Mouse (Mus musculus) liver, embryonic 13.5 days (tissue): Measurements from ENCODE around the gene Ormdl3. TPM values are rescaled to one million over a fixed set of nuclear protein-coding genes. Genes with fewer than 3 reads are reported as not detected.
A peak's percentile ranks its signal among the peaks of the same experiment; 100 is the strongest.

Experiments used
- ATAC-seq: fragments of 200-750 bp; cut with Nextera tagmentation; 2 replicates; pipeline ENCODE4 v1.8.0; 2017; ENCODE audit warnings: low read depth, mild to moderate bottlenecking, moderate number of reproducible peaks, moderate library complexity
- DNase-seq: peaks from one replicate; pipeline ENCODE4 v3.0.0; 2022
- H3K27ac ChIP-seq: fragments of 300-500 bp; sonication (generic); 2 replicates; pipeline ENCODE4 v1.5.1; 2015; ENCODE audit warnings: moderate library complexity, mild to moderate bottlenecking, inconsistent platforms
- H3K27me3 ChIP-seq: fragments of 300-500 bp; sonication (generic); 2 replicates; pipeline ENCODE4 v1.6.1; 2015; ENCODE audit warnings: mild to moderate bottlenecking, inconsistent platforms
- H3K36me3 ChIP-seq: fragments of 300-500 bp; sonication (generic); 2 replicates; pipeline ENCODE4 v1.6.1; 2015; ENCODE audit warnings: mild to moderate bottlenecking, inconsistent platforms
- H3K4me1 ChIP-seq: fragments of 300-500 bp; sonication (generic); replicated peaks from 2 replicates; pipeline ENCODE4 v1.6.1; 2015; ENCODE audit warnings: inconsistent platforms
- H3K4me2 ChIP-seq: fragments of 300-500 bp; sonication (generic); 2 replicates; pipeline ENCODE4 v1.6.1; 2015; ENCODE audit warnings: inconsistent platforms, mild to moderate bottlenecking, moderate library complexity
- H3K4me3 ChIP-seq: fragments of 300-500 bp; sonication (generic); replicated peaks from 2 replicates; pipeline ENCODE4 v1.5.1; 2015; ENCODE audit warnings: mild to moderate bottlenecking, inconsistent platforms
- H3K9ac ChIP-seq: fragments of 300-500 bp; sonication (generic); 2 replicates; pipeline ENCODE4 v1.6.1; 2015; ENCODE audit warnings: mild to moderate bottlenecking, inconsistent platforms
- H3K9me3 ChIP-seq: fragments of 300-500 bp; sonication (generic); replicated peaks from 2 replicates; pipeline ENCODE4 v1.6.1; 2016; ENCODE audit warnings: inconsistent platforms
- WGBS: fragments of 180-500 bp; shearing (Covaris S2); methylation state at CpG from one replicate; pipeline ENCODE4 v1.1.7; 2015; ENCODE audit not compliant: insufficient replicate concordance; 5-methylcytosine and 5-hydroxymethylcytosine counted together
- polyA plus RNA-seq: library from polyadenylated mRNA; unstranded; fragments of >200 nt; fragmentation: Nextera tagmentation; extraction: Ambion mirVana; gene quantifications from 2 replicates; pipeline ENCODE4 v1.2.1, GENCODE M21; 2015

Ormdl3 gene
- polyA plus RNA-seq, 1 experiment from 2014 or later, result 41.7 TPM

DNA sequence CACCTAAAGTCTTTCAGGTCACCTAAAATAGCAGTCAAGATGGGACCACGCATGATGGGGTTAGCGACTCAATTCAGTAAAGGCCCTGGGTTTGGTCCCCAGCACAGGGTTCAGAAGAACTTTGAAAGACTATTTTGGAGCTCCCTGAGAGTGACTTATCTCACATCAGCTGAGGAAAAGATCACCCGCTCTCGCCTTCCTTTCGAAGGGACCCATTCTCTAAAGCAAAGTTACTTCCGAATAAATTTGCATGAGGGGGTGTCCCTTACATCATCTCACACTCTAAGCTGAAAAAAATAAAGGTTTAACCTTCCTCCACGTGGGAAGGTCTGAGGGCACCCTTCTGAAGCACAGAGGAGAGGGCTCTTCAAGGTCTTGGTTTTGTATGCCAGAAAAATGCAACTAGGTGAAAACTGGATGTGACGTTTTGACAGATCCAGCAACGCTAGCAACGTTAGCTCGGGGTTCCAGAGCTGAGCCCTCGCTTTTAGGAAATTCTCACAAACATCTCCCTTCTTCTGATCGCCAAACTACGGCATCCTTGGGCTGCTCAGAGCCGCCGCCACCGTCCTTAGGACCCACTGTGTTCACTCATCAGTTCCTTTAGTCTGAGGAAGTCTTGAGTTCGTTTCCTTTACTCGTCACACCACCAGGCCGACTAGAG is 36.7 kb downstream of the Ormdl3 start:
- Histone ChIP-seq H3K27ac (no peak overlapping the region; the same call in 1 of the 2 replicates), H3K4me1 (peaks cover 15% of the 10 kb centered on the region), H3K9ac (peak overlapping the region; percentile 74; the same call in 1 of the 2 replicates), H3K9me3 (no peaks in the 10 kb centered on the region), H3K4me2 (peak overlapping the region; percentile 75), H3K4me3 (peak overlapping the region; percentile 76), H3K36me3 (no peaks in the 10 kb centered on the region), H3K27me3 (peaks cover 52% of the 10 kb centered on the region)
- ATAC-seq, result no peak
- no peak for DNase-seq
- WGBS, result 13% methylated on average over 20 of the region's 20 CpGs

GRCm38 (mm10) chr11:98549363-98549762 is 37.8 kb downstream of the Ormdl3 start:
- no peak overlapping the region for H3K9ac ChIP-seq
- ATAC-seq (no peak), DNase-seq (no peak)
- H3K4me2 ChIP-seq, result no peak overlapping the region
- peaks cover 15% of the 10 kb centered on the region for H3K4me1 ChIP-seq
- H3K4me3 ChIP-seq, result no peak overlapping the region
- H3K9me3 ChIP-seq, result no peaks in the 10 kb centered on the region
- 36% methylated on average over 4 of the region's 4 CpGs for WGBS
- H3K27ac ChIP-seq, result no peak overlapping the region
- H3K27me3 ChIP-seq, result peaks cover 62% of the 10 kb centered on the region
- H3K36me3 ChIP-seq, result no peaks in the 10 kb centered on the region

DNA sequence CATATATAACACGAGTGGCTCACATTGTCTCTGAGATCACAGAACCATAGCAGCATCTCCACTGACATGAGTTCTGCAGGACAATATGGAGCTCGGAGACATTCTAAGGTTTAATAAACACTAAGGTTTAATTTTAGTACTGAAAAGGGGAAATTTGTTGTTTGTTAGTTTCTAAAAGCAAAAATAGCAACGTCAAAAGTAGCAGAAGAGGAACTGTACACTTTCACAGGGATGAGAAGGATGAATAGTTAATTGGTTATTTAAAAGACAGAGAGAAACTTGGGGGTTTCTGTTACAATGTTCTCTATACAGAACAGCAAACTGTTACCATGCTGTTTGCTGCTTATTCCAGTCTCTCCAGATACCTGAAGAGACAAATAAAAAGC is 39.9 kb downstream of the Ormdl3 start:
- Histone ChIP-seq H3K9ac (no peak overlapping the region), H3K27me3 (peaks cover 79% of the 10 kb centered on the region), H3K27ac (no peak overlapping the region), H3K9me3 (no peaks in the 10 kb centered on the region), H3K4me2 (no peak overlapping the region), H3K4me1 (peaks cover 15% of the 10 kb centered on the region), H3K36me3 (no peaks in the 10 kb centered on the region), H3K4me3 (no peak overlapping the region)
- 33% methylated on average over 3 of the region's 3 CpGs for WGBS
- DNase-seq (no peak), ATAC-seq (no peak)

GRCm38 (mm10) chr11:98546529-98547307 is 40.5 kb downstream of the Ormdl3 start:
- no peaks in the 10 kb centered on the region for H3K36me3 ChIP-seq
- H3K9me3 ChIP-seq, result no peaks in the 10 kb centered on the region
- DNase-seq (no peak), ATAC-seq (no peak)
- H3K4me2 ChIP-seq, result no peak overlapping the region
- H3K4me1 ChIP-seq, result peaks cover 13% of the 10 kb centered on the region
- H3K4me3 ChIP-seq, result no peak overlapping the region
- peaks cover 85% of the 10 kb centered on the region for H3K27me3 ChIP-seq
- H3K27ac ChIP-seq, result no peak overlapping the region
- 31% methylated on average over 12 of the region's 12 CpGs for WGBS
- no peak overlapping the region for H3K9ac ChIP-seq

DNA sequence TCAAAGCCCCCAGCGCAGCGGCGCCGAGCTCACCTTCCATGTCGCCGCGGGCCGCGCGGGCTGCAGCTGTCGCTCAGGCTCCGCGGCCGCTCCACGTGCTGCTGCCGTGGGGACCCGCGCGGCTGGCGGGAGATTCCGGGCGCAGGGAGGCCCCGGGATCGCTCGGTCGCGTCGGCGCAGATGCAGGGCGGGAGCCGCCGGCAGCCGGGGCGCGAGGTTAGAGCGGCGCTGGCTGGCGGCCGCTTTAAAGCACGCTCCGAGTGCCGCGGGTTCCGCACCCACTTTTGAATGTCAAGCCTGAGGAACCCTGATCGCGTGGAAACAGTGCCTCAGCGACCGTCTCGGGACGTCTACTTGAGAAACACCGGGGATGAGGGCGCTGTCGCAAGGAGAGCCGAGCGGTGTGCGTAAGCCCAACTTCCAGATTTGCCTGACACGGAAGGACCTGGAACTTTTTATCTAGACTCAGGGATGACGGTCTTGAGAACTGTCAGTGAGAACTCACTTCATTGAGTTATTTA is 41.4 kb downstream of the Ormdl3 start, which contains the start of gene Ikzf3:
TSS of gene Ikzf3 (minus strand) at position 321 of the 521 bp plus-strand sequence.
- Histone ChIP-seq H3K4me3 (peak within 1 kb of the TSS; percentile 37), H3K27ac (no peak within 1 kb of the TSS), H3K27me3 (peaks cover 94% of the 10 kb centered on the region), H3K4me1 (peaks cover 7% of the 10 kb centered on the region), H3K4me2 (peak within 1 kb of the TSS; percentile 60), H3K36me3 (no peaks in the 10 kb centered on the region), H3K9me3 (no peaks in the 10 kb centered on the region), H3K9ac (no peak within 1 kb of the TSS)
- ATAC-seq (no peak), DNase-seq (no peak)
- whole genome bisulfite sequencing, result 1% methylated on average over 58 of the region's 58 CpGs

GRCm38 (mm10) chr11:98544890-98545677 is 42.1 kb downstream of the Ormdl3 start:
- no peak for DNase-seq

DNA sequence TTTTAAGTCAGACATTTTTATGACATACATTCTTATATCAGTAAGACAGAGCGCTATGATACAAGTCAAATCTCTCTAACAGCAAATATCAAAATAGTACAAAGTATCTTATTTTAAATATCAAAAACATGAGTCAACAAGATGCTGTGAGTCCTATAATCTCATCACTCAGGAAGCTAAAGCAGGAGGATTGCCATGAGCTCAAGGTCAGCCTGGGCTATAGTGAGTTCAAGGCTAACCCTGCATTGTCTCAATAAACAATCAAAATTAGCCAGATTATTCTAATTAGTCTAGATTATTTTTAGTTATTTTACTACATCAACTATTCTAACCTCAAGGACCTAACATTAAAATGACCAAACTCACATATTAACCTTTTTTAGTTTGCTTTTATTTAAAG is 43.8 kb downstream of the Ormdl3 start:
- no peak overlapping the region for H3K9ac ChIP-seq
- H3K9me3 ChIP-seq, result no peaks in the 10 kb centered on the region
- no peaks in the 10 kb centered on the region for H3K36me3 ChIP-seq
- H3K27me3 ChIP-seq, result peaks cover 71% of the 10 kb centered on the region
- ATAC-seq (no peak), DNase-seq (no peak)
- H3K4me3 ChIP-seq, result no peak overlapping the region
- H3K4me2 ChIP-seq, result no peak overlapping the region
- no peak overlapping the region for H3K27ac ChIP-seq
- WGBS, result 72% methylated on average over 1 of the region's 1 CpGs
- H3K4me1 ChIP-seq, result no peaks in the 10 kb centered on the region; the same call in 1 of the 2 replicates

More at GRCm38 (mm10) chr11:98544890-98545677, 42.1 kb downstream of the Ormdl3 start:
- WGBS, result 4% methylated on average over 16 of the region's 16 CpGs
- no peak overlapping the region for H3K9ac ChIP-seq
- H3K4me2 ChIP-seq, result peak overlapping the region; percentile 60
- H3K4me1 ChIP-seq, result peaks cover under 1% of the 10 kb centered on the region
- ATAC-seq, result no peak
- H3K36me3 ChIP-seq, result no peaks in the 10 kb centered on the region
- H3K9me3 ChIP-seq, result no peaks in the 10 kb centered on the region
- peaks cover 88% of the 10 kb centered on the region for H3K27me3 ChIP-seq
- H3K4me3 ChIP-seq, result peak overlapping the region; percentile 37
- H3K27ac ChIP-seq, result no peak overlapping the region

DNA sequence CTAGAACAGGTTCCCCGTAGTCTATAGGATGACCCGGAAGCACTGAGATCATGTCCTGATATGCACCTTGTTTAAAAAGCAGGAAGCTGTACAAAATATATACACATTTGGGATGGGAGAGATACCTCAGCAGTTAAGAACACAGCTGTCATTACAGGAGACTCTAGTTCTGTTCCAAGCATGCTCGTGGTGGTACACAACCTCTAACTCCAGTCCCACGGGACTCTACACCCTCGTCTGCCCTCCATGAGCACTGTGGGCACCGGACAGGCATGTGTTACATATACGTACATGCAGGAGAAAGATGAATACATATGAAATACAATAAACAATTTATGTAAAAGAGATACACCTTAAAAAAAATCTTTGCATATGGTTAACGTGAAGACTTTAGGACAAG is 44.6 kb downstream of the Ormdl3 start:
- Histone ChIP-seq H3K4me2 (no peak overlapping the region), H3K9me3 (no peaks in the 10 kb centered on the region), H3K4me3 (no peak overlapping the region), H3K36me3 (no peaks in the 10 kb centered on the region), H3K27me3 (peaks cover 62% of the 10 kb centered on the region), H3K9ac (no peak overlapping the region), H3K4me1 (no peaks in the 10 kb centered on the region; the same call in 1 of the 2 replicates), H3K27ac (no peak overlapping the region)
- whole genome bisulfite sequencing, result 54% methylated on average over 8 of the region's 8 CpGs
- DNase-seq, result no peak
- ATAC-seq, result no peak

- Histone ChIP-seq H3K9me3 (no peaks in the 10 kb centered on the region), H3K4me1 (no peaks in the 10 kb centered on the region; the same call in 1 of the 2 replicates), H3K27ac (no peak overlapping the region), H3K36me3 (no peaks in the 10 kb centered on the region), H3K4me2 (no peak overlapping the region), H3K27me3 (peaks cover 40% of the 10 kb centered on the region), H3K4me3 (no peak overlapping the region), H3K9ac (no peak overlapping the region)
- WGBS, result 65% methylated on average over 5 of the region's 5 CpGs
- no peak for ATAC-seq
- no peak for DNase-seq
Measured at GRCm38 (mm10) chr11:98540319-98540718, 46.8 kb downstream of the Ormdl3 start.

- Histone ChIP-seq H3K4me3 (no peak overlapping the region), H3K4me1 (no peaks in the 10 kb centered on the region), H3K27ac (no peak overlapping the region), H3K9ac (no peak overlapping the region), H3K4me2 (no peak overlapping the region), H3K27me3 (peaks cover 21% of the 10 kb centered on the region), H3K36me3 (no peaks in the 10 kb centered on the region), H3K9me3 (no peaks in the 10 kb centered on the region)
- ATAC-seq (no peak), DNase-seq (no peak)
Measured at GRCm38 (mm10) chr11:98537480-98538034, 49.6 kb downstream of the Ormdl3 start.
